ENCODE assay signal across 8 mouse cellular contexts in genomic region chr15:83002665-83003548, GRCm38 (mm10). TPM values are rescaled to one million over a fixed set of nuclear protein-coding genes. Genes with fewer than 3 reads are reported as not detected.
DNase-seq lines count a peak whose midpoint lies in the region; ATAC-seq lines count a peak whose summit lies in the region.

No protein-coding gene starts in this region.

- 33% methylated on average over 12 of the region's 12 CpGs for WGBS in forebrain, embryonic 15.5 days
- WGBS in neural tube, embryonic 14.5 days = 37% methylated on average over 12 of the region's 12 CpGs

- H3K27ac ChIP-seq in forebrain, embryonic 15.5 days (replicated peaks) = peak overlapping the region; percentile 68
- H3K27ac ChIP-seq in neural tube, embryonic 14.5 days (ENCODE audit: low read depth, low read length) = no peak overlapping the region

- no peaks in the 10 kb centered on the region for H3K9me3 ChIP-seq in forebrain, embryonic 15.5 days
- H3K9me3 ChIP-seq in neural tube, embryonic 14.5 days (ENCODE audit: control insufficient read depth, low read length) = no peaks in the 10 kb centered on the region

- no peaks in the 10 kb centered on the region for H3K36me3 ChIP-seq in forebrain, embryonic 15.5 days
- H3K36me3 ChIP-seq in neural tube, embryonic 14.5 days (ENCODE audit: control insufficient read depth, insufficient read depth, low read length) = no peaks in the 10 kb centered on the region

- no peak overlapping the region for H3K9ac ChIP-seq in forebrain, embryonic 15.5 days (replicated peaks)
- no peak overlapping the region for H3K9ac ChIP-seq in neural tube, embryonic 14.5 days (replicated peaks; ENCODE audit: low read depth, low read length)

- H3K4me3 ChIP-seq in forebrain, embryonic 15.5 days = no peak overlapping the region
- no peak overlapping the region for H3K4me3 ChIP-seq in neural tube, embryonic 14.5 days (ENCODE audit: low read depth, low read length)

- 0 out of 2 replicates have a peak, but pooled peaks cover 6% of the 10 kb centered on the region for H3K27me3 ChIP-seq in forebrain, embryonic 15.5 days
- H3K27me3 ChIP-seq in neural tube, embryonic 14.5 days (ENCODE audit: control insufficient read depth, insufficient read depth, low read length) = no peaks in the 10 kb centered on the region; the same call in 1 of the 2 replicates

- ATAC-seq in forebrain, embryonic 15.5 days (replicated peaks) = peak; percentile 94
- ATAC-seq in neural tube, embryonic 14.5 days (ENCODE audit: low read depth) = peak; percentile 89

- H3K4me1 ChIP-seq in forebrain, embryonic 15.5 days = peaks cover 30% of the 10 kb centered on the region
- H3K4me1 ChIP-seq in neural tube, embryonic 14.5 days (ENCODE audit: control insufficient read depth, insufficient read depth, low read length) = peaks cover 21% of the 10 kb centered on the region

- peak; percentile 72 to 80 for DNase-seq in cerebellum, adult 18-20 months
- DNase-seq in layer of hippocampus, postnatal 36 days = peak; percentile 90 to 91
- no peak for DNase-seq in lung, postnatal 25 days (ENCODE audit: low spot score)
- no peak for DNase-seq in Muller cell, postnatal 12 days (ENCODE audit: inconsistent ontology term)
- DNase-seq in spleen, adult 12 weeks (ENCODE audit: low spot score) = no peak
- no peak for DNase-seq in kidney, adult 8-10 months

- no peak overlapping the region for H3K4me2 ChIP-seq in forebrain, embryonic 15.5 days (replicated peaks)
- H3K4me2 ChIP-seq in neural tube, embryonic 14.5 days (ENCODE audit: low read depth, low read length) = no peak overlapping the region

RNA-seq across cellular contexts. Expression of gene Tcf20, which starts 15.2 kb away (rescaled TPM):
- 18.2 and 18.7 TPM in 2 replicates for polyA plus RNA-seq in forebrain, embryonic 15.5 days (2015; fragmentation: Nextera tagmentation; extraction: Ambion mirVana)
- total RNA-seq in layer of hippocampus, postnatal 36 days (2021) = 100 to 1,000 TPM; 212 to 230 TPM
- 15.4 and 16.3 TPM in 2 replicates for polyA plus RNA-seq in neural tube, embryonic 14.5 days (2014; fragmentation: Nextera tagmentation; extraction: Ambion mirVana)

RNA-seq across cellular contexts. Expression of gene Nfam1, which starts 30.2 kb away (rescaled TPM):
- 1.6 and 1.8 TPM in 2 replicates for polyA plus RNA-seq in forebrain, embryonic 15.5 days (2015; fragmentation: Nextera tagmentation; extraction: Ambion mirVana)
- 1 to 10 TPM; 1.8 to 2.1 TPM for total RNA-seq in layer of hippocampus, postnatal 36 days (2021)
- polyA plus RNA-seq in neural tube, embryonic 14.5 days (2014; fragmentation: Nextera tagmentation; extraction: Ambion mirVana) = 0.31 and 1.8 TPM in 2 replicates

Comparison
In these comparisons a context has a peak if more than half of its experiments do, and no peak if none do; other contexts are left out.
1. DNase-seq: peak in cerebellum, adult 18-20 months (2 of 2) and layer of hippocampus, postnatal 36 days (2 of 2); none in lung, postnatal 25 days (single experiment), Muller cell, postnatal 12 days (single experiment), spleen, adult 12 weeks (single experiment) and kidney, adult 8-10 months (0 of 2).